ENCODE assay signal across 27 mouse cellular contexts in genomic region chr1:154029826-154030225, GRCm38 (mm10).
DNase-seq lines count a peak whose midpoint lies in the region; ATAC-seq and TF ChIP-seq lines count a peak whose summit lies in the region.
"Had no signal": no experiment of that assay in that cellular context is flagged by ENCODE, and none has a peak within 500 bp of the region (broad histone marks: within the 10 kb centered on the region; RNA-seq: fewer than 3 reads in every experiment).

No protein-coding gene starts in this region.

- H3K79me2 ChIP-seq in heart, adult 2 months (replicated peaks; ENCODE audit: control insufficient read depth, insufficient read depth, low read length) = no peaks in the 10 kb centered on the region

- DNase-seq in heart, adult 2 months = no peak
- no peak for DNase-seq in heart, embryonic 10.5 days (ENCODE audit: low spot score)
- no peak for DNase-seq in liver, embryonic 11.5 days (ENCODE audit: low spot score)
- no peak for DNase-seq in thymus, postnatal 10 days (ENCODE audit: low spot score in 2 of 2)
- DNase-seq: adrenal gland, adult 8-10 months; adrenal gland, postnatal 25 days; B cell, adult 2 months; cerebellum, adult 18-20 months; cerebellum, adult 9-10 months; cerebellum, postnatal 14 days; forebrain, postnatal 0 days; gastrocnemius, postnatal 36 days; heart, postnatal 14 days; heart, postnatal 4 days had no signal

- H3K9me3 ChIP-seq in heart, embryonic 10.5 days = no peaks in the 10 kb centered on the region
- no peaks in the 10 kb centered on the region for H3K9me3 ChIP-seq in liver, embryonic 12.5 days (replicated peaks)
- H3K9me3 ChIP-seq in liver, embryonic 11.5 days (ENCODE audit: control insufficient read depth, low read length) = no peaks in the 10 kb centered on the region
- no peaks in the 10 kb centered on the region for H3K9me3 ChIP-seq in hindbrain, embryonic 16.5 days (ENCODE audit: control insufficient read depth, low read length)
- H3K9me3 ChIP-seq: embryonic facial prominence, embryonic 12.5 days; embryonic facial prominence, embryonic 15.5 days; G1E; heart, embryonic 13.5 days; hindbrain, embryonic 12.5 days; hindbrain, embryonic 15.5 days; intestine, embryonic 15.5 days had no signal

- no peak overlapping the region for H3K4me3 ChIP-seq in heart, adult 2 months
- no peak overlapping the region for H3K4me3 ChIP-seq in heart, embryonic 10.5 days
- H3K4me3 ChIP-seq in liver, embryonic 12.5 days = no peak overlapping the region
- no peak overlapping the region for H3K4me3 ChIP-seq in liver, embryonic 11.5 days (ENCODE audit: low read depth, low read length)
- no peak overlapping the region for H3K4me3 ChIP-seq in hindbrain, embryonic 16.5 days (ENCODE audit: low read length)
- H3K4me3 ChIP-seq: embryonic facial prominence, embryonic 12.5 days; embryonic facial prominence, embryonic 15.5 days; heart, embryonic 13.5 days; hindbrain, embryonic 12.5 days; hindbrain, embryonic 15.5 days; intestine, embryonic 15.5 days had no signal

- no peak for TF ChIP-seq CTCF in heart, adult 2 months (IDR thresholded peaks at IDR 0.05)

- no peak for TF ChIP-seq POLR2A in heart, adult 2 months (IDR thresholded peaks at IDR 0.05; ENCODE audit: insufficient read depth, low read depth, low read length)

- H3K27me3 ChIP-seq in heart, adult 2 months (ENCODE audit: control insufficient read depth, insufficient read depth, low read length) = no peaks in the 10 kb centered on the region
- H3K27me3 ChIP-seq in heart, embryonic 10.5 days (ENCODE audit: insufficient read depth, poor library complexity, severe bottlenecking) = no peaks in the 10 kb centered on the region
- H3K27me3 ChIP-seq in liver, embryonic 12.5 days (replicated peaks) = no peaks in the 10 kb centered on the region
- H3K27me3 ChIP-seq in liver, embryonic 11.5 days (replicated peaks; ENCODE audit: control insufficient read depth, insufficient read depth, low read length) = no peaks in the 10 kb centered on the region
- no peaks in the 10 kb centered on the region for H3K27me3 ChIP-seq in hindbrain, embryonic 16.5 days (replicated peaks; ENCODE audit: control insufficient read depth, insufficient read depth, low read length)
- H3K27me3 ChIP-seq: CH12.LX; embryonic facial prominence, embryonic 12.5 days; embryonic facial prominence, embryonic 15.5 days; heart, embryonic 13.5 days; hindbrain, embryonic 12.5 days; hindbrain, embryonic 15.5 days; intestine, embryonic 15.5 days had no signal

- peaks cover 6% of the 10 kb centered on the region for H3K4me1 ChIP-seq in heart, adult 2 months (ENCODE audit: control insufficient read depth, insufficient read depth, low read length)
- peaks cover 14% of the 10 kb centered on the region for H3K4me1 ChIP-seq in heart, embryonic 10.5 days
- peaks cover 40% of the 10 kb centered on the region for H3K4me1 ChIP-seq in liver, embryonic 12.5 days
- peaks cover 10% of the 10 kb centered on the region for H3K4me1 ChIP-seq in liver, embryonic 11.5 days (replicated peaks; ENCODE audit: control insufficient read depth, insufficient read depth, low read length)
- H3K4me1 ChIP-seq in hindbrain, embryonic 16.5 days (ENCODE audit: control insufficient read depth, insufficient read depth, low read depth, low read length) = no peaks in the 10 kb centered on the region
- H3K4me1 ChIP-seq: embryonic facial prominence, embryonic 12.5 days; embryonic facial prominence, embryonic 15.5 days; hindbrain, embryonic 15.5 days had no signal

- no peak overlapping the region for H3K9ac ChIP-seq in heart, adult 2 months (ENCODE audit: low read depth, low read length)
- no peak overlapping the region for H3K9ac ChIP-seq in liver, embryonic 12.5 days
- no peak overlapping the region for H3K9ac ChIP-seq in liver, embryonic 11.5 days (ENCODE audit: low read depth, low read length)
- H3K9ac ChIP-seq in hindbrain, embryonic 16.5 days (ENCODE audit: low read depth, low read length) = no peak overlapping the region
- H3K9ac ChIP-seq: embryonic facial prominence, embryonic 12.5 days; embryonic facial prominence, embryonic 15.5 days; forebrain, postnatal 0 days; heart, embryonic 13.5 days; hindbrain, embryonic 12.5 days; hindbrain, embryonic 15.5 days; intestine, embryonic 15.5 days had no signal

- intact Hi-C loops in heart, adult 2 months (cut with DNase I) = loop anchor here (5.0 kb wide), 2 partner anchors 108 to 152 kb away; no protein-coding TSS in a partner anchor

- H3K27ac ChIP-seq in heart, adult 2 months = peak overlapping the region; percentile 47; the same call in 1 of the 2 replicates
- no peak overlapping the region for H3K27ac ChIP-seq in heart, embryonic 10.5 days
- 0 out of 2 replicates have a peak overlapping the region, but pooled peaks have one; percentile 1 for H3K27ac ChIP-seq in liver, embryonic 12.5 days
- no peak overlapping the region for H3K27ac ChIP-seq in liver, embryonic 11.5 days (ENCODE audit: low read depth, low read length)
- no peak overlapping the region for H3K27ac ChIP-seq in hindbrain, embryonic 16.5 days (ENCODE audit: low read depth, low read length)
- H3K27ac ChIP-seq: embryonic facial prominence, embryonic 12.5 days; embryonic facial prominence, embryonic 15.5 days; heart, embryonic 13.5 days; hindbrain, embryonic 12.5 days; hindbrain, embryonic 15.5 days; intestine, embryonic 15.5 days had no signal

- no peak for ATAC-seq in liver, embryonic 12.5 days
- no peak for ATAC-seq in liver, embryonic 11.5 days (replicated peaks; ENCODE audit: low FRiP score)
- 0 out of 2 replicates have a peak, but pooled peaks have one; percentile 9 for ATAC-seq in common myeloid progenitor, adult 5-6 weeks (replicated peaks; ENCODE audit: low read depth, poor library complexity, severe bottlenecking)
- no peak for ATAC-seq in hindbrain, embryonic 16.5 days
- ATAC-seq: activated CD4-positive, CD25-positive, alpha-beta regulatory T cell, adult 4 months; forebrain, embryonic 14.5 days; forebrain, postnatal 0 days; intestine, embryonic 15.5 days had no signal

- peaks cover 2% of the 10 kb centered on the region; the same call in 1 of the 2 replicates for H3K36me3 ChIP-seq in heart, adult 2 months (ENCODE audit: control insufficient read depth, insufficient read depth, low read length)
- no peaks in the 10 kb centered on the region for H3K36me3 ChIP-seq in heart, embryonic 10.5 days
- H3K36me3 ChIP-seq in liver, embryonic 12.5 days = no peaks in the 10 kb centered on the region
- no peaks in the 10 kb centered on the region for H3K36me3 ChIP-seq in liver, embryonic 11.5 days (ENCODE audit: control insufficient read depth, insufficient read depth, low read length)
- H3K36me3 ChIP-seq in hindbrain, embryonic 16.5 days (ENCODE audit: control insufficient read depth, insufficient read depth, low read length) = no peaks in the 10 kb centered on the region
- H3K36me3 ChIP-seq: embryonic facial prominence, embryonic 12.5 days; embryonic facial prominence, embryonic 15.5 days; G1E; heart, embryonic 13.5 days; hindbrain, embryonic 12.5 days; hindbrain, embryonic 15.5 days; intestine, embryonic 15.5 days had no signal

- TF ChIP-seq EP300 in heart, adult 2 months (IDR thresholded peaks at IDR 0.05; ENCODE audit: insufficient read depth, low read depth, low read length) = no peak

- 59% methylated on average over 3 of the region's 3 CpGs for WGBS in heart, adult 2 months
- 66% methylated on average over 3 of the region's 3 CpGs for WGBS in heart, embryonic 10.5 days
- 27% methylated on average over 3 of the region's 3 CpGs for WGBS in liver, embryonic 12.5 days (ENCODE audit: insufficient replicate concordance)
- 56% methylated on average over 3 of the region's 3 CpGs for whole genome bisulfite sequencing in liver, embryonic 11.5 days
- 75% methylated on average over 3 of the region's 3 CpGs for WGBS in hindbrain, embryonic 16.5 days

- H3K4me2 ChIP-seq in liver, embryonic 12.5 days = no peak overlapping the region
- H3K4me2 ChIP-seq in liver, embryonic 11.5 days = no peak overlapping the region
- no peak overlapping the region for H3K4me2 ChIP-seq in hindbrain, embryonic 16.5 days (ENCODE audit: low read length)
- H3K4me2 ChIP-seq: embryonic facial prominence, embryonic 12.5 days; embryonic facial prominence, embryonic 15.5 days; heart, embryonic 13.5 days; hindbrain, embryonic 12.5 days; hindbrain, embryonic 15.5 days; intestine, embryonic 15.5 days had no signal

Comparison
In these comparisons a context has a peak if more than half of its experiments do, and no peak if none do; other contexts are left out.
1. H3K27ac ChIP-seq: peak in heart, adult 2 months (single experiment) and liver, embryonic 12.5 days (single experiment); none in heart, embryonic 10.5 days (single experiment), liver, embryonic 11.5 days (single experiment) and hindbrain, embryonic 16.5 days (single experiment).